Mouse (Mus musculus) mouse trophoblast stem cell (cell line): Measurements from ENCODE around the gene Prg3.

Source experiments
- in situ Hi-C, 2 experiments: fragments of 300-500 bp; cut with MseI, MboI; formaldehyde crosslinking; loops; 2 replicates in 1 of 2; 3 replicates in 1 of 2; pipeline ENCODE4 v1.15.1; 2025

The Prg3 gene

DNA sequence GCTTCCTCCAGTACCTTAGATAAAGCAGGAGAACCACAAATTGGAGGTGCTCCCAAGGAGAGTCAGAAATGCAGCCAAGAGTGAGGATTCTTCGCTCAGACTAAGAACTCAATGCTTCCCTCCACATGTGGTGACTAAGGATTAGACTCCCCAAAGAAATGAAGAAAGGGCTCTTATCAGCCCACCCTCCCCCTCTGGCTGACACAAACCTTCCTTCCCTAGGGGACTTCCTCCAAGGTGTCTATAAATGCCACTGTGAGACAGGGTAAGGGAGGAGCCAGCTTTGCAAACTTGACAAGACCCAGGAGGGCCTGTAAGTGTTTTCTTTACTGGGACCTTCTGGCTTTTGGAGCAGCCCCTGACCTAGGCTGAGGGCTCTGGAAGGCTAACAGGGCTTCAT, 7.8 kb upstream of the Prg3 start, which contains the start of gene Prg2:
Gene Prg2 (plus strand): TSS at position 274 of the 400 bp plus-strand sequence.
- in situ Hi-C loops, result no loop called here

DNA sequence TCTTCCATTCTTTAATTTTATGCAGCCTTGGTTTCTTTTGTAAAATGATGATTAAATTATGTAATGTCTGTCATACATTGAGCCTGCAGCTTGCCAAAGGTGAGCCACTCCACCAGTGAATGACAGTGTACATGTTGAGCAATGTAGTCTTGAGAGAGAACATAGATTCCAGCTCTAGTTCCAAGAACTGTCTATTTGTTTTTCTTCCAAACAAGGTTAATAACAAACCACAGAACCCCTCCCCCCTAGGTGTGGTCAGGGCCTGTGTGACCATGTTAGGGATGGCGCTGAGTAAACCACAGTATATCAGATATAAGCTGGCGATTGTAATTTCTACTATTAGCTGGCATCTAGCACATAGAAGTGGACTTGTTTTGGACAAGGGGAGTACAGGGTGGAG, 8.4 kb downstream of the Prg3 start:
- in situ Hi-C loops, result no loop called here

DNA sequence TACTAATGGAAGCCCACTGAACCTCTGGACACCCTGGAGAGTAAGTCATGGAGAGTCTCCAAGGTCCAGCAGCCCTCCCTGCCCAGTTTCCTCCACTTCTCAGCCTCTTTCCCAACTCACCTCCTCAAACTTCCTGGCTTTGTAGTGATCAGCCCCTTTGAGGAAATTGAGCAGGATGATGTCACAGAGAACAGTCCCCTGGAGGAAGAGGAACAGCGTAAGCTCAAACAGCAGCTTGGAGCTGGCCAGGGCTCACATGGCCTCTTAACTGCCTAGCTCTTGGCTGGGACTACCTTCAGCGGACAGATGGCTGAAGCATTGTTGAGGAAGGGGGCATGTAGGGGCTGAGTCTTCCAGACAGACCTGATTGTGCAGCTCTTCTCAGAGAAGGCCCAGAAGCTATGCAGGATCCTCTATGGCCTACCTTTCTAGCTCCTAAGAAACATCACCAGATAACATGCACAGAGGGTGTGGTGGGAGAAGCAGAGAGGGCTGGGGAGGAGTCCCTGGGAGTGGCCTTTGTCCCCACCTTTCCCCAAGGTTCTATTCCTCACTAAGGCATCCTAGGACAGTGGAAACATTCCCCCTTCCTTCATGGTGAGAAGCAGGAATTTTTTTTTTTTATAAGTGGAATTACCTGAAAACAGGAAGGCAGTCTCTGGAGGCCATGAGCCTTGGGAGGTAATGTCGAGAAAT, 11.6 kb downstream of the Prg3 start:
- in situ Hi-C loops, result loop anchor here in 1 of 2 experiments (10.0 kb wide), 1 partner anchor 105 kb away; no protein-coding TSS in a partner anchor

DNA sequence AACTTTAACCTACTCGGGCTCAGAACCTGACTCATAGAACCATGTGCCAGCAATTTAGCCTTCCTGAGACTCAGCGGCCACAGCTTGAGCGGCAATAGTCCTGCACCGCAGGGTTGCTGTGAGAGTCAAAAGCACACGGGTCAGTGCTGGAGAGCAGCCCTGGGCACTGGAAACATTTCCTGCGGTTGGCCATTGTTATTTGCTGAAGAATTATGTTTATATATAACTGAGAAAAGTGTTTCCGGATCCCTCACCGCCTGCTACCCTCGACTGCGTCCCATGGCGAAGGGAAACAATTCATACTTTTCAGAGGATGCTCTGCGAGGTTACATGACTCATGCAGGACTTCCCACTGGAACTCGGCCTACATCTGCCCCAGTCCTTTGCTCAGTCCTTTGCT, 13.5 kb downstream of the Prg3 start:
- in situ Hi-C loops, result loop anchor here in 1 of 2 experiments (10.0 kb wide), 1 partner anchor 107 kb away; no protein-coding TSS in a partner anchor

DNA sequence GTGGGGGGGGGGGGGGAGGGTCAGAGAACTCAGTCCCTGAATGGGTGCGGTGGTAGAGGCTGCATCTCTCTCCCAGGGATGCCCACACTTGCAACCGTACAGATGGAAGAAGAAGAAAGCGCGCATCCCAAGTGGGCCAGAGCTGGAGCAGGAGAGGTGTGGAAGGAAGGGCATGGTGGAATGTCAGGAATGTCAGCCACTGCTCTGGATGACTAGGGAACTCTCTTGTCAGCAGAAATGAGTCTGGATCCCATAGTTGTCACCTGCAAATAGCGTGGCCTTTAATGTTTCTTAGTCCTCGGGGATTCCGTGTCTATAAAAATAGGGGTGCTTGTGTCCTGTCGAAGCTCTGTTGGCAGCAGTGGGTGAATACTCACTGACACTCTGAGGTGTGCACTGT, 14.6 kb downstream of the Prg3 start:
- in situ Hi-C loops, result loop anchor here in 1 of 2 experiments (10.0 kb wide), 1 partner anchor 108 kb away; no protein-coding TSS in a partner anchor

DNA sequence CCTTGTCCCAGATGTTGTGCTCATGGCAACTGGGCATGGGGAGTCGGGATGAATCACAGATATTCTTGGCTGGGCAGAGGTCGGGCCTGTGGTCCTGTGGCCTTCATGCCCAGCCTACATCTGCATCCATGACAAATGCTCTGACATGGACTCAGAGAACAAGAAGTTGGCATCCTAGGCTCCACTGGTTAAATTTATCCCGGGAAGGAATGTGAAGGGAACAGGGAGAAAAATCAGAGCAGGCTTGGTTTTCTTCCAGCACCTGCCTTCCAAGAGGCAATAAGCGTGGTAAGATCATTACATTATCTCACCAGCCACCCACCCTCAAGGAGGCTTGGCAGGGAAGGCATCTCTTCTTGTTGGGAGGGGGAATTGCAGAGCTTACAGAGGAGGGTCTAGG, 16.3 kb downstream of the Prg3 start:
- in situ Hi-C loops, result loop anchor here in 1 of 2 experiments (10.0 kb wide), 1 partner anchor 110 kb away; no protein-coding TSS in a partner anchor

DNA sequence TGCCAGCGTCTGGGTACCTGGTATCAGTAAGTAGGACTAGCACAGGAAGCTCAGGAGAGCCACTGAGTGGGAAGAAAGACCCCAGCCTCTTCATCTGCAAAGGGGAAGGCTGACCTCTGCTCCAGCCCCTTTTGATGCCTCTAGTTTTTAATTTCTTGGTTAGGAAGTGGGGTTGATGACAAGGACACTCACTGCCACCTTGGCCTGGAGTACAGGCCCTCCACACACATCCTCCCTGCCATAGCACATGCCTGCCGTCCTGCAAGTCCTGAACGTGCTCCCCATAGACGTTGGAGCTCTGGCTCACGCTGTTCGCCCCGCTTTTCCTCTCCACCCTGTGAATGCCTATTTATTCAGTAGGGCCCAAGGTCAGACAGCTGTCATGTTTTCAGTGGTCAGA, 18.6 kb downstream of the Prg3 start:
- in situ Hi-C loops, result loop anchor here (5.0 to 10.0 kb wide), 2 partner anchors 44 to 112 kb away; no protein-coding TSS in a partner anchor

DNA sequence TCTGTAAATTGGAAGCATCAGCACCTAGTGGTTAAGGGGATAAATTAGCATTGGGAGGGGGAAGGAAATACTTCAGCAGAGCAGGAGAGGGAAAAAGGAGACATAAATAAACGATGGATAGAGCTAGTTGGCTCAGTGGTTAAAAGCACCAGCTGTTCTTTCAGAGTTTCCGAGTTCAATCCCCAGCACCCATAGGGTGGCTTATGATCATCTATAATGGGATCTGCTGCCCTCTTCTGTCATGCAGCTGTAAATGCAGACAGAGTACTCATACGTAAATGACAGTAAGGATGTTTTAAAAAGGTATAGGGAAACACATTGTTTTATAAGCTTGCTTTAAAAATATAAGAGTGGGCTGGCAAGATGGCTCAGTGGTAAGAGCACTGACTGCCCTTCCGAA, 19.7 kb downstream of the Prg3 start:
- in situ Hi-C loops, result loop anchor here (5.0 to 10.0 kb wide), 2 partner anchors 45 to 113 kb away; no protein-coding TSS in a partner anchor

DNA sequence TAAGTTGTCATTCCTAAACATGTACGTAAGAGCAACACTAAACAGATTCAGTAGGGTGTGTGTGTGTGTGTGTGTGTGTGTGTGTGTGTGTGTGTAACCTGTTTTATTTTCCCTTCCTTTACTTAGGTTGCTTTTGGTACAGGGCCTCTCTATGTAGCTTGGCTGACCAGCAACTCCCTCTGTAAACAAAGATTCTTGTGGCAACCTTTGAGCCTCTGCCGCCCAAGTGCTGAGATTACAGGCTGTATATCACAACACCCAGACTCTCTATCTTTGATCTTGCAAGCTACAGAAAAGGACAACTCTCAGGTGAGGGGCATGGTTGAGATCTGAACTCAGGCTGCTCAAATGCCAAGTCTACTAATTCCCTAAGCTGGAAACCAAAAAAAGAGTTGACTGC, 21.2 kb downstream of the Prg3 start:
- in situ Hi-C loops, result loop anchor here (5.0 to 10.0 kb wide), 2 partner anchors 47 to 114 kb away; no protein-coding TSS in a partner anchor

DNA sequence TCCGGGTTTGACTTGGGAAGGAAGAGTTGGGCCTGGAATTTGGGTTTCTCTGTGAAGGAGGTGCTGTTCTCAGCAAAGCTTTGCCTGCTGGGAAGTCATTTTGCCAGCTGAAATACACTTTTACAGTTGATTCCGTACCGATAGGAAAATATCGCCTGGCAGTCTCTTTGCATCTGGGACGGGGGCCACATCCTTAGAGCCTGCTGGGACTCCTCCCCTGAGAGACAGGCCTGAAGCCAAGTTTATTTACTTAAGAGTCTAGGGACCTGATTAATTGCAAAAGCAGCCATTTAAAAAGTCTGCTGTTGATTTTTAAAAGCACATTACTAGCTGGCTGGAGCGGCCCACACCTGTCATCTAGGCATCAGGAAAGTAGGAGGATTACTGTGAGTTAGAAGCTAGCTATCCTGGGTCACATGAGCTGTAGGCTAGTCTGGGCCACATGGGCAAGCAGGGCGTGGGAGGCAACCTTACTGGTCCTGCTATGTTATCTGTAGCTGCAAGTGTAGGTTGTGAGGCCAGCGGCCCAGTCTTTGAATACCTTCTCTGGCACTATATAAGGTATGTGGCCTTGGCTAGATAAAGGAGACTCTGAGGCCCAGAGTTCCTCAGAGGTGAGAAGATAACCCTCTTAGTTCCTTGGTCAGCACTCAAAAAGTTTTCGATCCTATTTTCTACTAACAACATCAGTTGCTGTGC, 24.0 kb downstream of the Prg3 start:
- in situ Hi-C loops, result no loop called here

DNA sequence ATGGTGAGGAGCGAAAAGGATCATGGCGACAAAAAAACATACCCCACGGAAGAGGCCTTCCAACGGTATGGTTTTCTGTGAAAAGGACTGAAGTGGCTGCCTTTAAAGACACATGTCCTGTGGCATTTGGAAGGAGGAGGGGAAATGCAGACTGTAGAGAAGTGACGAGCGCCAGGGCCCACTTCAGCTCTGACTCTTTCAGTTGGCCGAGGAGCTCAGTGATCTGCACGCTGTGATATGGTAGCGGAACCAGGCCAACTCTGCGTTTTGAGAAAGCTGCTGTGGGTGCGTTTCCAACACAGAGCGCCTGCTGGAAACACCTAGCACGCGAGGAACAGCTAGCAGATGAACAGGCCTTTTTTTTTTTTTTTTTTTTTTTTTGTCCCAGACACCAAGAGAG, 24.7 kb downstream of the Prg3 start:
- in situ Hi-C loops, result no loop called here

DNA sequence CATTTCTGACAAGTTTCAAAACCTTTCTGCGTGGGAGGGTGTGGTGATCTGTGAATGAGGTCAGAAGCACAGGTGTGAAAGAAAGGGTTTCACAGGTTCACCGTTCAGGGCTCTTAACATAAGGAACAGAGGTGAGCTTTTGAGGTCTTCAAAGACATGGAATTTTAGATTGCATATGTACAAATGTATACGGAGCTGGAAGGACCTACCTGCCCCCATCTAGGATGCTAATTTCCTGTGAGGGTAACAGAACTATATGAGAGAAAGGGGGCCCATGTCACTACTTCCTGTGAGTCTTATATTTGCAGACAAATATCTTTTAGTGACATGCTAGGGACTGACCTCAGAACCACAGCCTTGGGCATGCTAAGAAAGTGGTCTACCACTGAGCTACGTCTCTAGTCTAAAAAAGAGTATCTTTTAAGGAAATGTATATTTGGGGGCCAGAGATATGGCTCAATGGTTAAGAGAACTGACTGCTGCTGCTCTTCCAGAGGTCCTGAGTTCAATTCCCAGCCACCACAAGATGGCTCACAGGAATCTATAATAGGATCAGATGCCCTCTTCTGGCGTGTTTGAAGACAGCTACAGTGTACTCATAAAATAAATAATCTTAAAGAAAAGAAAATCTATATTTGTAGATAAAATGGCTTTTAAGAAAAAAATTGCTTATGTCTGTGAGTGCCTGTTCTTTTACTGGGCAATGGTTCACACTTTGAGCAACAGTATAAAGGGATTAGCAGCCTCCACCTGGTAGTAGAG, 26.0 kb downstream of the Prg3 start:
- in situ Hi-C loops, result no loop called here

DNA sequence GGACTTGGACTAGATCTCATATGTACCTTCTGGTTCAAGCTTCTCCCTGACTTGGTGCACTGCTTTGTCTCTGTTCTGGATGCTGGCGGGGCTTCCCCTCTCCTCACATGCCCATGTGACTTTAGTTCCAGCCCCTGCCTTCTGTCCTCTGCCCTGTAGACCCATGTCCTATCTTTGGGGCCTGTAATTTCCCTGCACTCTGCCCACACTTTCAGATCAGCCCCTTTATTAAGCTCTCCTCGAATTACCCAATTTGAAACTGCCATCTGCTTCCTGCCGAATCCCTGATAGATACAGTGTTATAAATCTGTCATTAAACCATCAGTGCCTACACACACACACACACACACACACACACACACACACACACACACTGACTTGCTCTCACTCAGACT, 26.6 kb downstream of the Prg3 start:
- in situ Hi-C loops, result no loop called here

DNA sequence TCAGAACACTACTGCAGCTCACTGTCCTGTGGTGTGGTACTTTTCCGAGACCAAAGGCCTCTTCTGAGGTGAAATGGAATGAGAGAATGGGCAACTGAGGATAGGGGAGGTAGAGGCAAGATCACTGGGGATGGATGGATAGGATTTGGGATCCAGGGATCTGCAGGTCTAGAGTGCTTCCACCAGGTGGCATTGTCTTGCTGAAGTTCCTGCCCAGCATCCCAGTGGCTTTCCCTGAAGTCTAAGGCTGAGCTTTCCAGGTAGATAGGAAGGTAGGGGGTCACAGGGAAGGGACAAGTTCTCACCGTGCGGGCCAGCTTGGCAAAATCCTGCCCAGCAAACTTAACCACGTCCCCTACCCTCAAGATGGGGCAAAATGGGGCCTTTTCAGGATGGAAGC, 34.0 kb downstream of the Prg3 start:
- in situ Hi-C loops, result no loop called here

DNA sequence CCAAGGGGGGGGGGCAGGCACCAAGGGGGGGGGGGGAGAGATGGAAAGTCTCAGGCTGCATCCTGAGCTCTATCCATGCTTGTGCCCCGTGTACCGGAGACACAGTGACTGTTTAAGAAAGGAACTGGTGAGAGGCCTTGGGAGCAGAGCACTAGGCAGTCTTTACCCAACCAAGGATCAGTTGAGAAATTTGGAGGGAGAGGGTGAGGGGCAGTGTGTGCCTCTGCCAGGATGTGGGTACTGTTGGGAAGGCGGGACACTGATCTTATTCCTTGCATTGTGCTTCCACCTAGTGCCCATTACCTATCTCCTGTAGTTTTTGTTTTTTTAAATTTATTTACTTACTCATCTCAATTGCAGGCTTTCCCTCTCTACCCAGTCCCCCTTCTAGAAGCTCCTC, 38.2 kb downstream of the Prg3 start:
- in situ Hi-C loops, result no loop called here

DNA sequence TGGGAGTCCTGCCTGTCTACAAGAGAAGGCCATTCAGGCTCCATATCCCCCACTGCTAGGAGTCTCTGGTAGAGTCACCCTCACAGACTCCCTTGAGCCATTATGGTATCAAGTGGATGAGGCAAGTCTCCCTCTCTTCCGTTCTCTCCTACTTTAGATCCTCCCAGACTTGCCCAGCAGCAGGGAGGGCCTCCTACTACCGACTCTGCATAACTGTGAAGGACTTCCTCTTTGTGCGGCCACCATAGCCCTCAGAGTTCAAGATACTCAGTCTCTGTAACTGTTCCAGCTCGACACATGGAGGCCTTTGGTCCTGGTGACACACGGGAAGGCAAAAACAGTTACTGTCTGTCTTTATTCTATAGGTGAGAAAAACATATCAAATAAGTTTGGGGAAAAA, 39.3 kb downstream of the Prg3 start:
- in situ Hi-C loops, result no loop called here

DNA sequence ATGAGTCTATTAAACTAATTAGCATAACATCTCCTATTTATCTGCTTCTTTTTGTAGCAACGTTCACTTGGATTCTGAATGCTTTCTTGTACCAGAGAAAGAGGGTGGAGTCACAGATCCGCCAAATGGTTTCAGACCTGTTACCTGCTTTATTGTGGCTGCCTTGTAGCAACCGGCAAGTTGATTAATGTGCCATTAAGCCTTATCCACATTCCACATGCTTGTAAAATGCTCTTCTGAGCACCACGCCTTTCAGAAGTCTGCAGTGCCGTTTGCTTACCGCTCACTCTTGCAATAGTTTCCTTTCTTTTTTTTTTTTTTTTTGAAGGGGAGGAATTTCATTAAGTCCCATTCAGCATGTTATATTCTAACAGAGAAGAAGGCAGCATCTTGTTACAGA, 41.9 kb downstream of the Prg3 start:
- in situ Hi-C loops, result no loop called here

DNA sequence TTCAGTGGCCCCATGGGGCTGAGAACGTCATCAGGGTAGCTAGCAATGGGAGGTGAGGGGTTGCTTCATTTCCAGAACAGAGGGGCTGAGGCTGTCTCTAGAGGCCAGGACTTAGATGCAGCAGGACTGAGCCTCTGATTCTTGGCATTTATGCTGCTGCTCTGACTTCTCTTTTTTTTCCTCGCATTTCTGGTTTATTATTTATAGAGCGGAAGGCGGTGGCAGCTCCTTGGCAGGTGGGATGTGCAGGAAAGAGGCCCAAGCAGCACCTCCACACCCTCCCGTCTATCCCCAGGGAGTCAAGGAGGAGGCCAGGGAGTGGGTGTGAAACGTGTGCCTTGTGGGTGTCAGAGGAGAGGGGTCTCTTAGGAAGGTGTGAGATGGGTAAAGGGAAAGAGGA, 43.0 kb downstream of the Prg3 start:
- in situ Hi-C loops, result no loop called here

DNA sequence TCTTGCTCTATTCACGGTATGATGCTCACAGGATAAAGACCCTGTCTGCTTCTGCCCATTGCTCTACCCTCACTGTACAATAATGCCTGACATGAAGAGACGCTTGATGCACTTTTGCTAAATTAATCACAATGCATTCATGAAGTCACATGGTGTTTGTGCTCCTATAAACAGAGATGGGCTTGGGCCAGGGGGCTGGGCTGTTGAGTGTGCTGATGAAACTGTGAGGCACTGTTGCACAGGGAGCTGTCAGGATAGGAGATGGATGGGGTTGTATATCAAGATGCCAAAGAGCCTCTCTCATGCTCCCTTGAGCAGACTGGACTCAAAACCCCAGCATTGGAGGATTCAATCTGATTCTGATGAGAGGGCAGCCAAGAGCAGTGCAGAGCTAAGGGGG, 45.1 kb downstream of the Prg3 start:
- in situ Hi-C loops, result no loop called here

DNA sequence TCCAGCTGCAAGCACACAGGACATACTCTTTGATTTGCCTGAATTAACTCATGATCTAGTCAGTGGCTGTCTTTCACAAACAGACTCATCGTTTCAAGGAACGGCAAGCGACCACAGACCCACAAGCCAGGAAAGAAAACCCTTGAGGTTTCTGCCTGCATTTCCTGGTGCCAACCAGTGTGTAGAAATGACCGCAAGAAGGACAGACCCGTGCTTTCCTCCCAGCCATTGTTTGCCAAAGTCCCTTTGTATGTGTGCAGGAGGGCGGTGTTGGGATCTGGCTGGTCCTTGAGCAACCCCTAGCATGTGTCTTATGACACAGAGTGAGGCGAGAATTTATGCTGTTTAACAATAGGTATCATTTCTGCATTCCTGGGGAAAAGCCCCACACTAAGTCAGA, 46.2 kb downstream of the Prg3 start:
- in situ Hi-C loops, result no loop called here

DNA sequence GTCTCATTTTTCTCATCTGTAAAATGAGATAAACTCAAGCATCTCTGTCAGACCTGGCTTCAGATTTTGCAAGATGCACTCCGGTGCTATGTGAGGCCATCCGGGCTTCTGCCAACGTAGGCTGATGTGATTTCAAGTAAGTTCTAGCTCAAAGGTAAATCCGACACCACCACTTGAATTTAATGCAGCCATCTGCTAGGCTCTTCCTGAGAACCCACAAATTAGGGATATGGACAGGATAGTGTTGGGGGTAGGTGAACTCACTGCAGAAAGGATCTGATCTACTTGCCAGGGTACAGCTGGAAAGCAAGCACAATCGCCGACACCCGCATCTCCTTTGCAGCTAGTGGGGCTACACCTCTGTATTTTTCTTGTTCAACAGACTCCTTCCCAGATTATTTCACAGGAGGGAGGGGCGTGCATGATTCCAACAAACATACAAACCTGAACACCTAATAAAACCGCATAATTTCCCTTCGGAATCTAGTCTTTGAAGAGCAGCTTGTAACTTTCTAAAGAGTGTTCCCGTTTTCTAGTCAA, 48.6 kb downstream of the Prg3 start:
- in situ Hi-C loops, result no loop called here
